In the genomic region with DNA sequence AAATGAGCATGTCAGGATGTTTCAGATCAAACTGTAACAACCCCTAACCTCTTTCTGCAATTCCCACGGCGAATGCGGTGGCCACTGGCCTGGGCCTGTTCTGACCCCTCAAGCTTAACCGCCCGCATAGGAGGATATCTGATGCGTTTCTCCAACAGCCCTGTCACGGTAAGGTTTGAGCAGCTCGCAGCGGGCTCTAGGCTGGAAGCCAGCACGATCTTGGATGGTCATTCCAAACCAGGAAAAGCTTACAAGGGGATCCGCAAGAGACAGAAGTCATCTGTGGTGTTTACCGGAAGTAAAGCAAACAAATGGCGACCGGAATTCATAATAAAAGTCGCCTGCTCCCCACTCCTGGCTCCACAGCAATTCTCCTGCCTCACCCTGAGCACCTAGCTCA, we compare ENCODE assay signal across 27 mouse cellular contexts.
"Had no signal": no experiment of that assay in that cellular context is flagged by ENCODE, and none has a peak within 500 bp of the region (broad histone marks: within the 10 kb centered on the region; RNA-seq: fewer than 3 reads in every experiment).

No protein-coding gene starts in this region.

- H3K27me3 ChIP-seq: heart, embryonic 13.5 days; heart, embryonic 15.5 days; hindbrain, embryonic 13.5 days; hindbrain, embryonic 15.5 days; kidney, embryonic 15.5 days; limb, embryonic 13.5 days; limb, embryonic 15.5 days; liver, embryonic 12.5 days had no signal

- H3K36me3 ChIP-seq: heart, embryonic 13.5 days; heart, embryonic 15.5 days; hindbrain, embryonic 13.5 days; hindbrain, embryonic 15.5 days; kidney, embryonic 15.5 days; limb, embryonic 13.5 days; limb, embryonic 15.5 days; liver, embryonic 12.5 days had no signal

- H3K27ac ChIP-seq: heart, adult 2 months; heart, embryonic 13.5 days; heart, embryonic 15.5 days; hindbrain, embryonic 13.5 days; hindbrain, embryonic 15.5 days; hindbrain, postnatal 0 days; kidney, embryonic 15.5 days; kidney, postnatal 0 days; limb, embryonic 13.5 days; limb, embryonic 15.5 days; liver, embryonic 12.5 days; liver, embryonic 14.5 days had no signal

- H3K4me2 ChIP-seq: heart, embryonic 11.5 days; heart, embryonic 13.5 days; heart, embryonic 15.5 days; hindbrain, embryonic 13.5 days; hindbrain, embryonic 15.5 days; kidney, embryonic 15.5 days; limb, embryonic 13.5 days; limb, embryonic 15.5 days; liver, embryonic 12.5 days had no signal

- ATAC-seq: hindbrain, postnatal 0 days; intestine, embryonic 16.5 days; liver, embryonic 12.5 days had no signal

- H3K4me3 ChIP-seq: heart, adult 2 months; heart, embryonic 13.5 days; heart, embryonic 15.5 days; hindbrain, embryonic 13.5 days; hindbrain, embryonic 15.5 days; kidney, embryonic 15.5 days; limb, embryonic 13.5 days; limb, embryonic 15.5 days; liver, embryonic 12.5 days had no signal

- DNase-seq: gastrocnemius, postnatal 14 days; gastrocnemius, postnatal 36 days; heart, adult 11 months; heart, adult 2 months; heart, postnatal 14 days; heart, postnatal 36 days; kidney, adult 11 months; kidney, adult 2 months; kidney, adult 9 months; kidney, postnatal 14 days; kidney, postnatal 36 days; layer of hippocampus, adult 9-11 months; layer of hippocampus, postnatal 36 days; left cerebral cortex, postnatal 4 days had no signal

- H3K9me3 ChIP-seq: heart, embryonic 15.5 days; hindbrain, embryonic 13.5 days; hindbrain, embryonic 15.5 days; kidney, embryonic 15.5 days; limb, embryonic 13.5 days; limb, embryonic 15.5 days had no signal

- H3K9ac ChIP-seq: heart, embryonic 13.5 days; heart, embryonic 15.5 days; hindbrain, embryonic 13.5 days; hindbrain, embryonic 15.5 days; kidney, embryonic 15.5 days; limb, embryonic 13.5 days; limb, embryonic 15.5 days; liver, embryonic 12.5 days; liver, embryonic 14.5 days had no signal

- H3K4me1 ChIP-seq: heart, embryonic 13.5 days; heart, embryonic 15.5 days; hindbrain, embryonic 13.5 days; hindbrain, embryonic 15.5 days; kidney, embryonic 15.5 days; limb, embryonic 13.5 days; limb, embryonic 15.5 days; liver, embryonic 12.5 days had no signal
